Mouse (Mus musculus) adrenal gland, postnatal 25 days (tissue): ENCODE measurements around the gene Oaz3. TPM values are rescaled to one million over a fixed set of nuclear protein-coding genes. Genes with fewer than 3 reads are reported as not detected.
A peak's percentile ranks its signal among the peaks of the same experiment; 100 is the strongest.

Experiments used
- DNase-seq: peaks from one replicate; pipeline ENCODE4 v3.0.0; 2021; ENCODE audit warnings: mixed read lengths
- long read RNA-seq: library from polyadenylated mRNA; stranded (forward); transcript quantifications from one replicate; pipeline ENCODE4 v2.0.0, GENCODE M21; 2021
- total RNA-seq: library from RNA; stranded (reverse); gene quantifications from 2 replicates; pipeline ENCODE4 v1.2.3, GENCODE M21; 2021

Oaz3 gene
- total RNA-seq = not detected in 2 replicates
- long read RNA-seq = 0 reads

DNA sequence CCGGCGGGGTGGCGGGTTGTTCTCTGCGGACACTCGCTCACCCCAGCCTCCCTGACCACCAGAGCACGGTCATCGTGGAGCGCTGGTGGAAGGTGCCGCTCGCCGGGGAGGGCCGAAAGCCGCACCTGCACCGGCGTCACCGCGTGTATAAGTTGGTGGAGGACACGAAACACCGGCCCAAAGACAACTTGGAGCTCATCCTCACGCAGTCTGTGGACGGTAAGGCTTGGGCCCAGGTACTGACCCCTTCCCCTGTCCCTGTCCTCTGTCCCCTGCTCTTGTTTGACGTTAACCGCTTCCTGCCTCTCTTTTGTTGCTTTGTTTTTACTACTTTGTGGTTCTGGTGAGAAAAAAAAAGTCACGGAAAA lies at the start of gene Oaz3:
Gene Oaz3 (minus strand): TSS at position 319 of the 368 bp plus-strand sequence.
- no peak for DNase-seq

DNA sequence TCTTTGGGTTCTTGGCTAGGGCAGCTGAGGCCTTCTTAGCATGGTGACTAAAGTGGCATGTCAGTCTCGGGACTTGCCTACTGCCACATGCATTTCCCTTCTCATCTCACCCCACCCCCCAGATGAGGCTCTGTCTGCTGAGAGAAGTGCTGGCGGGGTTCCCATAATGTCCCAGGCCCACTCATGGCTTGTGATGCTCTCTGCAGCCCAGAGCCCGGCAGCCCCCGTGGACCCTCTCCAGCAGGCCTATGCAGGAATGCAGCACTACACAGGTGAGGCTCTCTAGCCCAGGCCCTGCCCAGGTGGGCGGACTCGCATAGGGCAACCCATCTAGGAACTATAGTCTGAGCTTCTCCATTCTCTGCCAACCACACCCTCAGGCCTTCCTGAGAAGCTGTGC lies 43.9 kb upstream of the Oaz3 start:
- no peak for DNase-seq

DNA sequence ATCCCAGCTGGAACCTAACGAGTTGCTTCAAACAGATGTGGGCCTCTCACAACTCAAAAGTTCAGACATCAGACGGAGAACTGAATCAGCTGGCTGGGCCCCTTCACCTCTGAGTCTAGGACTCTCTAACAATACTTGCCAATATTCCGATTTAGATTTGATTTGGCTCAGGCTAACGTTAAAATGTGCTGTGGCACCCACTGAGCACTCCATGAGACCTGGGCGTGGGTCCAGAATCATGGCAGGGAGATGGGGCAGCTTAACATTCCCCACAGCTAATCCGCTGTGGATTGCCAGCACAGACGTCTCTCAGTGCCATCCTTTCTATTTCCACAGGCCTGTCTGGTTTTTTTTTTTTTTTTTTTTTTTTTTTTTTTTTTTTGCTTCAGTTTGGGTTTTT lies 42.2 kb upstream of the Oaz3 start:
- DNase-seq = no peak

DNA sequence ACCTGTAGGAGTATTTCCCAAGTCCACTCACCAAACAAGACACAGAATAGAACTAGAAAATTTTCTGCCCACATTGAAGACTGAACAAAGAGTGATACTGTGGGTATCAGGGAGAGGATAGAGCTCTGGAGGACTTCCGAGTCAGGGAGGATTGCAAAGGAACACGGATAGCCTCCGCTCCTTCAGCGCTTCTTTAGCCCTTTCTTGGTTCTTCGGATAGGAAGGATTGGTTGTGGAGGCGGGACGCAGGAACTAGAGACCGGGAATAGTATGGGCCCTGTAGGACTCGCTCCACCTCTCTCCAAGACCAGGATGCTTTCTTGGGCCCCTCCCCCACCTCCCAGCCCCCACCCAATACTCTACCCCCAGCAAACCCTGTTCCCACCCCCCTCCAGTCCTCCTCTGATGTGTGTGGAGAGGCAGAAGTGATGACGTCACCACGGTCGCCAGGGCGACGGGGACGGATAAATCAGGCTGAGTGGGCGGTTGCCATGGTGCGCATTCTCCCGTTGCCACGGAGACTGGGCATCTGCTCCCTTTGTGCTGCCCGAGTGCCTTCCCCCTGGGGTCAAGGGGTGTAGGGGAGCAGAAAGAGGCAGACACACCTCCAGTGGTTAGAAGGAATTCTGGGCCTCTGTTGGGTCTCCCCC lies 40.2 kb upstream of the Oaz3 start:
- peak; percentile 63 for DNase-seq

GRCm38 (mm10) chr3:94482764-94483385 lies 39.2 kb upstream of the Oaz3 start:
- DNase-seq = no peak

DNA sequence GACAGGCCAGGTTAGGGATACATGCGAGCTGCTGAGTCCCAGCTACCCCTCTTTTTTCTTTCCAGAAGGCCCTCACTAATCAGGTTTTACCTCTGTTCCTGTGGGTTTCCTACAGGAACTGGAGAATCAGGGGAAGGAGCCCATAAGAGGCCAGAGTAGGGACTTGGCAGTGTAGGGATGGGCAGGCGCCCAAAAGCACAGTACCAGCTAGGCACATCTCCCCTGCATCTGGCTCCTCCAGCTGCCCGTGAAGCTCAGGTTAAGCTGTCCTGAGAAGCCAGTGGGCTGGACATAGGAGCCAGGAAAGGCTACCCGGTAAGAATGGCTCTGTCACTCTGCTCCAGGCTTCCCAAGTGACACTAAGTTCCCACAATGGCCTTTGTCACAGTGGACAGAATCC lies 37.7 kb upstream of the Oaz3 start:
- no peak for DNase-seq

- no peak for DNase-seq
Measured at GRCm38 (mm10) chr3:94480291-94480884, 36.7 kb upstream of the Oaz3 start, which contains the start of gene Riiad1. Riiad1 (minus strand) TSS chr3:94480341.

DNA sequence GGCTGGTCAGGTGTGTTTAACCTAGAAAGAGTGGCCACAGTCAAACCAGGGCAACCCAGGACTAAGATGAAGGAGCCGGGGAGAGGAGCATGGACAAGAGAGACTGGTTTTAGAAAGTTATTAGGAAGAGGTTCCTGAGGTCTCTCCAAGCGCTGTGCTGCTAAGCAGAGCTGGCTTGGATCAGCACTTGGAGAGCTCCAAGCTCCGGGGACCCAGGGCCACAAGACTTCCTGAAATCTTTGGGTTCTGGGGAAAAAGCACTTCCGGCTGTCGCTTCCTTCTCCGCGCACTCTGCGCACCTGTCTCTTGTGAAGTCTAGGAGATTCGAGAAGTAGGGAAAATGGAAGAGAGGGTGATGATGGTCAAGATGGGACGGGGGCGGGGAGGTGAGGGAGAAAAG lies 35.8 kb upstream of the Oaz3 start:
- DNase-seq = no peak

- DNase-seq = no peak
Measured at GRCm38 (mm10) chr3:94478591-94479169, 35.0 kb upstream of the Oaz3 start.

- no peak for DNase-seq
Measured at GRCm38 (mm10) chr3:94477981-94478422, 34.3 kb upstream of the Oaz3 start, which contains the start of gene Celf3. Celf3 (plus strand) TSS chr3:94478295.

DNA sequence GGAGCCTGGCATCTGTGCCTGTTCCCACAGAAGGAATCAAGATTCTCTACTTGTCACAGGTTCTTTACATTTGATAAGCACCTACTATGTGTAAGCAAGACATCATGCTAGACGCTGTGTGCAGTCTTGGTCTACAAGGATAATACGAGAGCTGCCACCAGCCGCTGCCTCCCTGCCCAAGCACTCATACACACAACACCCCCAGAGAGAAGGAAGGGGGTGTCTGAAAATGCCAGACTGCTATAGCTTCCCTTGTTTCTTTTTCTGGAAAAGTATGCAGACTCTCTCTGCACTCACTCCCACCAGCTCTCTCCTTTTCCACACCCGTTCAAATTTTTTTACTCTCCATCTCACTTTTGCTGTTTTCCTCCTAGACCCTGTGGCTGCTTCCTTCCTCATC lies 33.7 kb upstream of the Oaz3 start:
- DNase-seq = no peak

GRCm38 (mm10) chr3:94476301-94477035 lies 32.8 kb upstream of the Oaz3 start:
- no peak for DNase-seq

- no peak for DNase-seq
Measured at GRCm38 (mm10) chr3:94473567-94474232, 30.0 kb upstream of the Oaz3 start.

DNA sequence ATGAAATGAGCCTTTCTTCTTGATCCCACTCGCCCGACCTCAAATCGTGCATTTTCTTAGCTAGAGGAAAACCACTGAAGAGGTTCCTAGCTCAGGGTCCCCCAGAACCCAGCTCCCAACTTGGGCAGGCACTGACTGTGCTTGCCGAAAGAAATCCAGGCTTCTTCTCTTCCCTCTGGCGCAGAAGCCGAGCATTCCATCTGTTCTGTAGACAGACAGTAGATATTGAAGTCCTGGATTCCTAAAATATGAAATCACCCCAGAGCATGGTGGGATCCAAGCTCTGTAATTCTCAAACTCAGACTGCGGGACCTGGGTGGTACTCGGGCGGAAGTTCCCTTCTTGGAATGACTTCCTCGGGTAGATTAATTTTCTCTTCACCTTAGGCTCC lies 29.4 kb upstream of the Oaz3 start:
- no peak for DNase-seq

DNA sequence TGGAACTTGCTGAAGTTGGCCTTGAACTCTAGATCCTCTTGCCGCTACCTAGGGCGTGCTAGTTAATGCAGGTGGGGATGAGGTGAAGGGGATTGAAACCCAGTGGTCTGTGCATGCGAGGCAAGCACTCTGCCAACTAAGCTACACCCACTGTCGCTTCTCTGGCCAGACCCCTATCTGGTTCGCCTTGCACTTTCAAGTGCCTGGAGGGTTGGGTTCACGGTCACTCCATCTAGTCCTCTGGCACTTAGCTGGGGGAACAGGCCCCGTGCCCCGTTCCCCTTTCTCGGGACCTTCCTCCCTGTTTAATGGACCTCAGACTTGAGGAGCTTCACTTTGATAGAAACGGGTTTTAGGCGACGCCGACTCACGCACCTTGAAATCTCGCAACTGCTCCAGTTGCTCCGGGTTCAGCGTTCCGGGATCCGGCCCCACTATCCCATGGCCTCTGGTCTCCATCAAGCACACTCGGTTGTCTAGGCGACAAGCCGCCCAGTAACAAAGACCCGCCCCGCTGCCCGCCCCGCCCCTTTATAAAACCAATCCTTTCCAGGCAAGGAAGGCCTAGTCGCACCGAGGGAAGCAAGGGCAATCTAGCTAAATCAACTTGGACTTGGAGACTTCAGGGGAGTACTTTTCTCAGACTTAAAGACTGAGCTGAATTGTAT lies 28.9 kb upstream of the Oaz3 start:
- peak; percentile 31 for DNase-seq

- no peak for DNase-seq
Measured at GRCm38 (mm10) chr3:94468931-94469330, 25.2 kb upstream of the Oaz3 start.

DNA sequence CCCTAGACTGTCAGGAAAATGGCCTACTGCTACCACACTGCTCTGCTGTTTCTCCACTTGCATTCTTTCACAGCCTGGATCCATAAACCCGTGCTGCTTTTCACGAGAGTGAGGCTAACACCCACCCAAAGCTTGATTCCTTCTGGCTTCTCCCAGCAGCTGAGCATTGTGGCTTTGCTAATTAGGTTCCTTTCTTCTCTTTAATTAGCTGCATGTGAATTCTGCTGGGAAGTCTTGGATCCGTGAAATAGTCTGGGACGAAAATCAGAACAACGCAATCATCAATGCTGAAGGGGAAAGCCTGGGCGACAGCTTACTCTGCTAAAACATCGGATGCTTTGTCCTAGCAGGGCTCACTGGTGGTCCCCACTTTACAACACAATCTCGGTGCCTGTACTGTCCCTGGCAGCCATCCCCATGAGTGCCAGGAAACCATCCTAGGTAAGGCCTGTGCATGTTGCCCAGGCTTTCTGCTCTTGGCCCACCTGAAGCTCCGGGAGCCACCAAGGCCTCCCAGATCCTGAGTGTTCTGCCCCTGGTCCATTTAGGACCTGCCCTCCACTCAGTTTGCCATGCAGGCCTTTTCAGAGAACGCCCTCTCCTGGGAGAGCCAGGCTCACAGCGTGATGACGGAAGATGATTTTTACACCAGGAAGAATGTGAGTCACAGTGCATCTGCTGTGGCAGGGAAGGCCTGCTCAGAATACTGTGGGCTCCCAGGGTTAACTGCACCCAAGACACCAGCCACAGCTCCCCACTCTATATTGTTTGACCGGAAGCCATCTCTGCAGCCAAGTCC lies 22.1 kb upstream of the Oaz3 start:
- no peak for DNase-seq

- DNase-seq = no peak
Measured at GRCm38 (mm10) chr3:94463926-94464578, 20.3 kb upstream of the Oaz3 start.

- DNase-seq = no peak
Measured at GRCm38 (mm10) chr3:94459834-94460233, 16.1 kb upstream of the Oaz3 start.

- no peak for DNase-seq
Measured at GRCm38 (mm10) chr3:94457055-94457454, 13.3 kb upstream of the Oaz3 start.
